Mouse (Mus musculus): ENCODE data around the gene Jazf1.

The Jazf1 gene

GRCm38 (mm10) chr6:53067989-53068874 is at the start of gene Jazf1:
TSS of gene Jazf1 (minus strand) at chr6:53068631.
- DNase-seq (ENCODE audit: low spot score), result peak; percentile 44

GRCm38 (mm10) chr6:53117855-53118254 is 49.4 kb upstream of the Jazf1 start:
- no peak for DNase-seq (ENCODE audit: low spot score)

- no peak for DNase-seq (ENCODE audit: low spot score)
Observed at GRCm38 (mm10) chr6:53086879-53087278, 18.4 kb upstream of the Jazf1 start.

- peak; percentile 23 for DNase-seq (ENCODE audit: low spot score)
Observed at GRCm38 (mm10) chr6:53081241-53081640, 12.8 kb upstream of the Jazf1 start.

- no peak for DNase-seq (ENCODE audit: low spot score)
Observed at GRCm38 (mm10) chr6:53078671-53079070, 10.2 kb upstream of the Jazf1 start.

GRCm38 (mm10) chr6:53071732-53072131 is 3.3 kb upstream of the Jazf1 start:
- no peak for DNase-seq (ENCODE audit: low spot score)

GRCm38 (mm10) chr6:53069976-53070575 is 1.6 kb upstream of the Jazf1 start:
- no peak for DNase-seq (ENCODE audit: low spot score)

GRCm38 (mm10) chr6:53068875-53069178 is 396 bp upstream of the Jazf1 start:
- peak; percentile 14 for DNase-seq (ENCODE audit: low spot score)

GRCm38 (mm10) chr6:53067446-53067988 is 914 bp downstream of the Jazf1 start:
- no peak for DNase-seq (ENCODE audit: low spot score)

- no peak for DNase-seq (ENCODE audit: low spot score)
Observed at GRCm38 (mm10) chr6:53066978-53067377, 1.5 kb downstream of the Jazf1 start.

- no peak for DNase-seq (ENCODE audit: low spot score)
Observed at GRCm38 (mm10) chr6:53064070-53064469, 4.4 kb downstream of the Jazf1 start.

GRCm38 (mm10) chr6:53054909-53055308 is 13.5 kb downstream of the Jazf1 start:
- no peak for DNase-seq (ENCODE audit: low spot score)

GRCm38 (mm10) chr6:53045501-53045900 is 22.9 kb downstream of the Jazf1 start:
- DNase-seq (ENCODE audit: low spot score), result no peak

GRCm38 (mm10) chr6:53038176-53038575 is 30.3 kb downstream of the Jazf1 start:
- DNase-seq (ENCODE audit: low spot score), result no peak

GRCm38 (mm10) chr6:53034362-53035011 is 33.9 kb downstream of the Jazf1 start:
- no peak for DNase-seq (ENCODE audit: low spot score)

- no peak for DNase-seq (ENCODE audit: low spot score)
Observed at GRCm38 (mm10) chr6:53032730-53033484, 35.5 kb downstream of the Jazf1 start.

- DNase-seq (ENCODE audit: low spot score), result no peak
Observed at GRCm38 (mm10) chr6:53022069-53022468, 46.4 kb downstream of the Jazf1 start.

GRCm38 (mm10) chr6:53021081-53021480 is 47.4 kb downstream of the Jazf1 start:
- no peak for DNase-seq (ENCODE audit: low spot score)

GRCm38 (mm10) chr6:53017357-53018205 is 50.9 kb downstream of the Jazf1 start:
- DNase-seq (ENCODE audit: low spot score), result no peak

GRCm38 (mm10) chr6:53014460-53015455 is 53.7 kb downstream of the Jazf1 start:
- DNase-seq (ENCODE audit: low spot score), result no peak

Measured in layer of hippocampus, adult 11-12 months (tissue).